Mouse (Mus musculus) neural tube, postnatal 0 days (tissue): ENCODE results near the gene Cmklr1. TPM values are rescaled to one million over a fixed set of nuclear protein-coding genes. Genes with fewer than 3 reads are reported as not detected.

Experiments used
- polyA plus RNA-seq: library from polyadenylated mRNA; unstranded; fragments of >200 nt; fragmentation: Nextera tagmentation; extraction: Ambion mirVana; gene quantifications from 2 replicates; pipeline ENCODE4 v1.2.1, GENCODE M21; 2015

Cmklr1 gene
- 0.90 and 1.8 TPM in 2 replicates for polyA plus RNA-seq

DNA sequence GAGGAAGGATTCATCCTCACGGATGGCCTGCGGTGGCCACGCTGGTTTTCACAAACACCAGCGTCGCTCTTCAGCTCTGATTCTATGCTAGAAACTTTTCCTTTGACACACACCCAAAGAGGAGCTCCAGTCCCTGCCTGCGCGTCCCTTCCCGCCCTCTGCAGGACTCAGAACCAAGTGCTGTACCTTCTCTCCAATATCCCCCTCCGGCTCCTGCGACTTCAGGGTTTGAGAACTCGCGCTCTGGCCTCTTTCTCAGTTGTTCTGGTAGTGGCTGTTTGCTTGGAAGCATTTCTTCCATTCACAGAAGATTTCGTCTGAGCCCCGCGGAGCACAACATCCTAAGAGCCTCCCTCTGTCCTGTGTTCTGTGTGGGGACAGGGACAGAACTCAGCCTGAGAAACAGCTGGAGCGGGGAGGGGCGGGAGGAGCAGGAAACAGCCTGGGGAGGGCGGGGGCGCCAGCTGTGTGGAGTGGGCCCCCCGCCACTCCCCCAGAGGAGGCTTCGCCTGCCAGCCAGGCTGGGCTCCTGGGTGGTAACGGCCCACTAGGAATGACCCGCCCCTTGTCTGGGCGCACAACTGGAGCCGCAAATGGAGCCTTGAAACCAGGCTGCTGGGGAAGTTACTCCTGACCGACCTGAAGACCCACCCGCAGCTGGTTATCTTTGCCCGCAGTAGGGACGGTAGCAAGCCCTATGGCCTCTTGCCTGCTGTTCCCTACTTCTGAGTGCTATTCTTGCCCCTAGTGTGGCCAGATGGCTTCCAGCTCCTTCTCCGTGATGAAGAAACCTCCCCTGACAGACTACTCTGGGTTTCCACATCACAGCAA lies at the start of gene Cmklr1:
Cmklr1 (minus strand) TSS at position 392 of the 831 bp plus-strand sequence.

Other genes starting within 250 kb of the Cmklr1 start
- 15.8 and 18.8 TPM in 2 replicates for gene Wscd2, start 160.1 kb downstream of the Cmklr1 start, polyA plus RNA-seq
- gene 1700069L16Rik, start 74.3 kb upstream of the Cmklr1 start, polyA plus RNA-seq: not detected in 2 replicates
- gene Ficd, start 85.4 kb upstream of the Cmklr1 start, polyA plus RNA-seq: 9.4 and 9.9 TPM in 2 replicates
- gene Sart3, start 122.1 kb upstream of the Cmklr1 start, polyA plus RNA-seq: 27.8 and 30.0 TPM in 2 replicates
- 120 and 135 TPM in 2 replicates for gene Iscu, start 122.3 kb upstream of the Cmklr1 start, polyA plus RNA-seq
- gene Tmem119, start 150.1 kb upstream of the Cmklr1 start, polyA plus RNA-seq: 15.2 and 15.8 TPM in 2 replicates
- gene Selplg, start 182.2 kb upstream of the Cmklr1 start, polyA plus RNA-seq: 2.9 and 3.1 TPM in 2 replicates